Mouse (Mus musculus) limb, embryonic 11.5 days (tissue): ENCODE data around the gene Hpd. TPM values are rescaled to one million over a fixed set of nuclear protein-coding genes. Genes with fewer than 3 reads are reported as not detected.
A peak's percentile ranks its signal among the peaks of the same experiment; 100 is the strongest.

ENCODE experiments used
- ATAC-seq: fragments of 200-750 bp; cut with Nextera tagmentation; 2 replicates; pipeline ENCODE4 v1.8.0; 2017; ENCODE audit warnings: low read depth; ENCODE audit not compliant: insufficient number of reproducible peaks, low FRiP score, low TSS enrichment
- DNase-seq: peaks from one replicate; pipeline ENCODE4 v3.0.0-alpha.2; 2015; ENCODE audit warnings: low spot score
- H3K27ac ChIP-seq: fragments of 300-500 bp; sonication (generic); replicated peaks from 2 replicates; pipeline ENCODE4 v1.5.1; 2014; ENCODE audit warnings: low read depth, mild to moderate bottlenecking, low read length
- H3K27me3 ChIP-seq: fragments of 300-500 bp; sonication (generic); 2 replicates; pipeline ENCODE4 v1.6.1; 2014; ENCODE audit warnings: mild to moderate bottlenecking, low read length, mixed read lengths; ENCODE audit not compliant: control insufficient read depth, insufficient read depth
- H3K36me3 ChIP-seq: fragments of 300-500 bp; sonication (generic); 2 replicates; pipeline ENCODE4 v1.6.1; 2014; ENCODE audit warnings: mild to moderate bottlenecking, low read length, moderate library complexity, mixed read lengths; ENCODE audit not compliant: control insufficient read depth, insufficient read depth
- H3K4me1 ChIP-seq: fragments of 300-500 bp; sonication (generic); 2 replicates; pipeline ENCODE4 v1.6.1; 2014; ENCODE audit warnings: low read length, mixed read lengths; ENCODE audit not compliant: control insufficient read depth, insufficient read depth
- H3K4me2 ChIP-seq: fragments of 300-500 bp; sonication (generic); 2 replicates; pipeline ENCODE4 v1.6.1; 2014; ENCODE audit warnings: low read depth, mild to moderate bottlenecking, moderate library complexity; ENCODE audit not compliant: severe bottlenecking
- H3K4me3 ChIP-seq: fragments of 300-500 bp; sonication (generic); 2 replicates; pipeline ENCODE4 v1.5.1; 2014; ENCODE audit warnings: low read depth, low read length
- H3K9ac ChIP-seq: fragments of 300-500 bp; sonication (generic); 2 replicates; pipeline ENCODE4 v1.6.1; 2014; ENCODE audit warnings: mild to moderate bottlenecking, low read length
- H3K9me3 ChIP-seq: fragments of 300-500 bp; sonication (generic); 2 replicates; pipeline ENCODE4 v1.6.1; 2016; ENCODE audit warnings: low read length; ENCODE audit not compliant: control insufficient read depth
- WGBS: fragments of 180-500 bp; shearing (Covaris S2); extraction: QIAGEN DNeasy Blood & Tissue Kit; methylation state at CpG from one replicate; pipeline ENCODE4 v1.1.7; 2014; 5-methylcytosine and 5-hydroxymethylcytosine counted together
- polyA plus RNA-seq: library from polyadenylated mRNA; unstranded; fragments of >200 nt; fragmentation: Nextera tagmentation; extraction: Ambion mirVana; gene quantifications from 2 replicates; pipeline ENCODE4 v1.2.1, GENCODE M21; 2014

Gene Hpd
- polyA plus RNA-seq, 1 experiment from 2014 or later, result not detected

- no peak for DNase-seq
- H3K4me3 ChIP-seq, result no peak overlapping the region
- no peak overlapping the region for H3K9ac ChIP-seq
- H3K4me1 ChIP-seq, result no peaks in the 10 kb centered on the region
- no peaks in the 10 kb centered on the region for H3K36me3 ChIP-seq
- ATAC-seq, result no peak
- H3K9me3 ChIP-seq, result no peaks in the 10 kb centered on the region
- 91% methylated on average over 15 of the region's 15 CpGs for WGBS
- no peak overlapping the region for H3K4me2 ChIP-seq
- no peaks in the 10 kb centered on the region for H3K27me3 ChIP-seq
- H3K27ac ChIP-seq, result no peak overlapping the region
Measured at GRCm38 (mm10) chr5:123180390-123180789, 2.1 kb downstream of the Hpd start.

GRCm38 (mm10) chr5:123178792-123179191, 3.7 kb downstream of the Hpd start:
- Histone ChIP-seq H3K27me3 (no peaks in the 10 kb centered on the region), H3K36me3 (no peaks in the 10 kb centered on the region), H3K27ac (no peak overlapping the region), H3K4me3 (no peak overlapping the region), H3K4me1 (no peaks in the 10 kb centered on the region), H3K9me3 (no peaks in the 10 kb centered on the region), H3K9ac (no peak overlapping the region), H3K4me2 (no peak overlapping the region)
- no peak for DNase-seq
- WGBS, result 89% methylated on average over 5 of the region's 5 CpGs
- ATAC-seq, result no peak

DNA sequence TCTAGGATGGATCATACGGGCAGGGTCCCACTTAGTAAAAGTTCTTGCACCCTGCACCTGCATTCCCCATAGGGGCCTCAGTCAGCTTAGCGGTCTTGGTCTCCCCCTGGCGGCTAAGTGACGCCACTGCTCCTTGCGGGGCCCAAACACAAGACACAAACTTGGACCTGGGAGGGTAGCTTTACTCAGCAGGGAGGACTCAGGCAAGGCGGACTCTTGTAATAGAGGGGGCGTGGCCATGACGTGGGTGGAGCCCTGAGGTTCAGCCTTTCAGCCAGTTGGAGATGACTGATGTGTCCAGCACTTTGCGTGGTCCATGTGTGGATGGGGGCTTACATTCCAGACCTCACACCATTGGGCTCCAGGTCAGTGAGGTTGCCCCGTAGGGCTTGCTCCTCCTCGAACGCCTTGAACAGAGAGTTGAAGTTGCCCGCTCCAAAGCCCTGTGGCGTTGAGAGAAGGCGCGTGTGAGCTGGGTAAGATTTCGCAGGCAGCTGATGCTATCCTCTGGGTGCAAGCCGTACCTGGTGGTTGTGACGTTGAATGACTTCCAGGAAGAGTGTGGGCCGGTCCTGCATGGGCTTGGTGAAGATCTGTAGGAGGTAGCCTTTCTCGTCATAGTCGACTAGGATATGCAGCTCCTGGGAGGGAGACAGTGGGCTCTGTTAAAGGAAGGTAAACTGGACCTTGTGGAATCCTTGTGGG, 10.7 kb downstream of the Hpd start:
- Histone ChIP-seq H3K4me3 (peak overlapping the region; percentile 9; the same call in 1 of the 2 replicates), H3K27me3 (no peaks in the 10 kb centered on the region), H3K9me3 (no peaks in the 10 kb centered on the region), H3K4me1 (no peaks in the 10 kb centered on the region), H3K9ac (no peak overlapping the region), H3K4me2 (peak overlapping the region; percentile 42), H3K36me3 (no peaks in the 10 kb centered on the region), H3K27ac (no peak overlapping the region)
- ATAC-seq (peak; percentile 80), DNase-seq (peak; percentile 95)
- WGBS, result 12% methylated on average over 22 of the region's 22 CpGs

DNA sequence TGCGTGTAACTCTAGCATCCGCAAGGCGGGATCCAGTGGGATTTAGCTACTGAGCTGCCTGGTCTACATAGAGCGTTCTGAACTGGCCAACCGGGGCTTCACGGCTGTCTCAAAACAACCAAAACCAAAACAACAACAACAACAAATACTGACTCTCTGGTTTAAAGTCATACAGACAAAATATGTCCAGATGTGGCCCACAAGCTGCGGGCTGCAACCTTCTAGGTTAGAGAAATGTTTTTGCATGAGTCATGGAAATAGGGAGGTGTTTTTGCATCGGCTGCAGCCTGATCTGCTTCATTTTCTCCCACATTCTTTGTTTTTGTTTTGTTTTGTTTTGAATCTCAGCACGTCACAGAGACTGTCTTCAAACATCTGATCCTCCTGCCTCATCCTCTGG, 12.2 kb downstream of the Hpd start:
- Histone ChIP-seq H3K9me3 (no peaks in the 10 kb centered on the region), H3K4me2 (no peak overlapping the region), H3K27ac (no peak overlapping the region), H3K4me1 (no peaks in the 10 kb centered on the region), H3K36me3 (peaks cover 11% of the 10 kb centered on the region), H3K9ac (no peak overlapping the region), H3K27me3 (no peaks in the 10 kb centered on the region), H3K4me3 (no peak overlapping the region)
- DNase-seq (no peak), ATAC-seq (no peak)
- WGBS, result 87% methylated on average over 9 of the region's 9 CpGs

- Histone ChIP-seq H3K36me3 (peaks cover 12% of the 10 kb centered on the region), H3K4me1 (no peaks in the 10 kb centered on the region), H3K4me2 (no peak within 1 kb of the TSS), H3K4me3 (no peak within 1 kb of the TSS), H3K27ac (no peak within 1 kb of the TSS), H3K9me3 (no peaks in the 10 kb centered on the region), H3K9ac (no peak within 1 kb of the TSS), H3K27me3 (no peaks in the 10 kb centered on the region)
- 86% methylated on average over 5 of the region's 5 CpGs for WGBS
- no peak for ATAC-seq
- no peak for DNase-seq
Measured at GRCm38 (mm10) chr5:123169284-123169683, 13.2 kb downstream of the Hpd start, which contains the start of gene Psmd9. Gene Psmd9, plus strand, starts transcription at chr5:123169413.

DNA sequence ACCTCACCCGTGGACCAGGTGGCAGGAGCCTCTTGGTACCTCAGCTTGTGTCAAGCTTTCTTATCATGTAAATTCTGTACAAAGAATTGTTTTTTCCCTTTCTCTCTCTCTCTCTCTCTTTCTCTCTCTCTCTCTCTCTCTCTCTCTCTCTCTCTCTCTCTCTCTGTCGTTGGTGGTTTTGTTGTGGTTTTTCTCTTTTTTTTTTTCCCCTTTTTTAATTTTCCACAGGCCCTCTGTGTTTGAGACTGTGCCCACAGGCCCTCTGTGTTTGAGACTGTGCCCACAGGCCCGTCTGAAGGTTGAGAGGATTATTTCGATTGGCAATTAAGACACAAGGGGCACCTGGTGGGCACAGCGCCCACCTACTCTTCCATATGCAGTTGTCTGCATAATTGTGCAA, 14.9 kb downstream of the Hpd start:
- Histone ChIP-seq H3K4me3 (no peak overlapping the region), H3K27ac (no peak overlapping the region), H3K9ac (no peak overlapping the region), H3K4me1 (no peaks in the 10 kb centered on the region), H3K27me3 (no peaks in the 10 kb centered on the region), H3K9me3 (no peaks in the 10 kb centered on the region), H3K36me3 (peaks cover 26% of the 10 kb centered on the region), H3K4me2 (no peak overlapping the region)
- WGBS, result 80% methylated on average over 5 of the region's 5 CpGs
- DNase-seq, result no peak
- ATAC-seq, result no peak

GRCm38 (mm10) chr5:123166437-123166836, 16.1 kb downstream of the Hpd start:
- WGBS, result 89% methylated on average over 10 of the region's 10 CpGs
- Histone ChIP-seq H3K9me3 (no peaks in the 10 kb centered on the region), H3K27me3 (no peaks in the 10 kb centered on the region), H3K9ac (no peak overlapping the region), H3K4me3 (no peak overlapping the region), H3K27ac (no peak overlapping the region), H3K36me3 (peaks cover 32% of the 10 kb centered on the region), H3K4me1 (no peaks in the 10 kb centered on the region), H3K4me2 (no peak overlapping the region)
- ATAC-seq, result no peak
- no peak for DNase-seq

DNA sequence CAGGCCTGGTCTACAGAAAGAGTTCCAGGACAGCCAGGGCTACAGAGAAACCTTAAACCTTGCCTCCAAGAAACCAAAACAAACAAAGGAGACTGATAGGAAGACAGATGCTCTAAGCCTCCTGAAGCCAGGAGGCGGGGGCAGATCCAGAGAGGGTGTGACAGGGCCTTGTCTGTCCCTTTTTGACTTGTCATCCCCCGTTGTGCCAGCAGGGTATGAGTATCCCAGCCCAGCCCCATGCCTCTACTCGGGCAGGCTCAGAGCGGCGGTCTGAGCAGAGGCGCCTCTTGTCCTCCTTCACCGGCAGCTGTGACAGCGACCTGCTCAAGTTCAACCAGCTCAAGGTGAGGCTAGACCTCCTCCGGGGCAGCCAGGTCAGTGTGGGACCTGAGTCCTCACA, 19.6 kb downstream of the Hpd start:
- no peaks in the 10 kb centered on the region for H3K27me3 ChIP-seq
- H3K36me3 ChIP-seq, result peaks cover 58% of the 10 kb centered on the region
- 87% methylated on average over 9 of the region's 9 CpGs for WGBS
- H3K27ac ChIP-seq, result no peak overlapping the region
- ATAC-seq (no peak), DNase-seq (no peak)
- no peak overlapping the region for H3K4me3 ChIP-seq
- no peak overlapping the region for H3K4me2 ChIP-seq
- no peaks in the 10 kb centered on the region for H3K9me3 ChIP-seq
- H3K9ac ChIP-seq, result no peak overlapping the region
- no peaks in the 10 kb centered on the region for H3K4me1 ChIP-seq

GRCm38 (mm10) chr5:123160341-123160740, 22.2 kb downstream of the Hpd start:
- H3K9me3 ChIP-seq, result no peaks in the 10 kb centered on the region
- H3K36me3 ChIP-seq, result peaks cover 48% of the 10 kb centered on the region
- H3K9ac ChIP-seq, result no peak overlapping the region
- DNase-seq (no peak), ATAC-seq (no peak)
- H3K4me2 ChIP-seq, result no peak overlapping the region
- no peak overlapping the region for H3K4me3 ChIP-seq
- H3K4me1 ChIP-seq, result no peaks in the 10 kb centered on the region
- 93% methylated on average over 15 of the region's 15 CpGs for WGBS
- no peak overlapping the region for H3K27ac ChIP-seq
- H3K27me3 ChIP-seq, result no peaks in the 10 kb centered on the region
